Mouse (Mus musculus): Measurements from ENCODE around the gene Med6. TPM values are rescaled to one million over a fixed set of nuclear protein-coding genes. Genes with fewer than 3 reads are reported as not detected.
A peak's percentile ranks its signal among the peaks of the same experiment; 100 is the strongest.

Gene Med6
- polyA plus RNA-seq, 2 experiments: 27.2 to 38.7 TPM

DNA sequence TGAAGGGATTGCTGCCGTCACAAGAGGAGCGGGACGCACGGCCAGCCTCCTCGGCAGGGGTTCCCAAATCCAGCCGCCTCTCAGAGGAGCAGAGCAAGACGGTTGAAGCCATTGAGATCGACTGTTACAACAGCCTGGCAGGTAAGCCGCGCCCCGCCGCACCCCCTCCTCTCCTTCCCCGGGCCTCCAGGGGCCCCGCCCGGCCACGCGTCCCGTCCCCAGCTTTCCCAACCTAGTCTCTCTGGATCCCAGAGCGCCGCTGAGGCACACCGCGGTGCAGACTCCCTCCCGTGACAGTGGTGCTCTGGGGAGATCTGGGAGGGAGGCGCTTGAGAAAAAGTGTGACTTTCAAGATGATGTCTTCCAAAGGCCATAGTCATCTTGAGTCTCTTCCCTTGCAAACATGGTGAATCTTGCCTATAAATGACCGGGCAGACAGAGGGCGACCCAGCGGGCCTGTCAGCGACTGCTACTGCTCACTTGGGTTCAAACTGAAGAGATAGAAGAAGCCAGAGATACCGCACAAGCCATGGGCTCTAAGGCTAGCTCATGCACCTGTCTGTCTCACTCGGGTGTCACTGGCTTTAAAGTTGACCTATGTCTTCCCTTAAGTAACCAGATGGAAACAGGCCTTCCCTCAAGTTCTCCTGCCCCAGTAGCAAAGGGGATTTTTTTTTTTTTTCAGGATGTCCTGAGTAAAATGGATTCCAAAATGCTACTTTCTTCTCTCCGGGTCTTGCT is 37.0 kb upstream of the Med6 start:
- no peak overlapping the region for H3K9ac ChIP-seq (replicated peaks)

DNA sequence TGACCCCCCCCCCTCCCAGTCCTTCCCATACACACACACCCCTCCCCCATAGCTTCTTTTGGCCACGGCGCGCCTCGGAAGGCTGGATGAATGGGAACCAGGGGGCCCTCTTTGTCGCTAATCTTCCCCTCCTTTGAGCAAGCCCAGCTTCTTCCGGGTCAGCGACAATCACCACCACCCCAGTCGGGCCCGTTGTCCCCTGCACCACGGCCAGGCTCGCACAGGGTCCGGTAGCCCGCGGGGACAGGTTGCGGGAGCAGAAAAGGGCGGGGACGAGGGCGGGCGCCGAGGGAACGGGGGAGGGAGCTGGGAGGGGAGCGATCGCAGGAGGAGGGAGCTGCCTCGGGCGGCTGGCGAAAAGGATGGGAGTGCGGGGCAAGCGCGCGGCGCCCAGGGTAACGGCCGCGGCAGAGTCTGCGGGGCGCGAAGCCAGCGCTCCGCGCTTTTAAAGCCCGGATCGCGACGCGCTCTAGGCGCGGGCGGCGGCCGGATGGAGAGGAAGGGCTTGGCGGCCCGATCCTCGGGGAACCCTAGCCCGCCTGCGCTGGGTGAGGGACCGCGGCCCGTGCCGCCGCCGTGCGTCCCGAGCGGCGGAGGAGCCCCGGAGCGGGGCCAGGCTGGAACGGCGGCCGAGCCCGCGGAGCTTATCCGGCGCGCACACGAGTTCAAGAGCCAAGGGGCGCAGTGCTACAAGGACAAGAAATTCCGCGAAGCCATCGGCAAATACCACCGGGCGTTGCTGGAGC is 36.3 kb upstream of the Med6 start, which contains the start of gene Ttc9:
Gene Ttc9, plus strand, starts transcription at position 335 of the 746 bp plus-strand sequence.
- peaks cover 0 to 2% of the 10 kb centered on the region in 2 experiments; a peak in 2 of 4 replicates for H3K4me1 ChIP-seq (replicated peaks; ENCODE audit: control insufficient read depth in 2 of 2, insufficient read depth in 2 of 2, low read length in 1 of 2)
- DNase-seq (ENCODE audit: low read depth in 3 of 3, low spot score in 3 of 3) (no peak), ATAC-seq (ENCODE audit: insufficient read depth) (no peak)
- no peak within 1 kb of the TSS for H3K9ac ChIP-seq (replicated peaks)
- H3K27ac ChIP-seq: no peak within 1 kb of the TSS
- TF ChIP-seq CTCF (IDR thresholded peaks at IDR 0.05; ENCODE audit: low read depth) (no peak), EP300 (IDR thresholded peaks at IDR 0.05; ENCODE audit: low read depth) (no peak)
- H3K27me3 ChIP-seq (ENCODE audit: control insufficient read depth, insufficient read depth, low read length): peaks cover 40% of the 10 kb centered on the region
- no peaks in the 10 kb centered on the region for H3K36me3 ChIP-seq (replicated peaks; ENCODE audit: control insufficient read depth, insufficient read depth, low read depth)
- H3K9me3 ChIP-seq (ENCODE audit: control insufficient read depth, low read length): no peaks in the 10 kb centered on the region
- 1% methylated on average over 81 of the region's 82 CpGs for WGBS (ENCODE audit: insufficient replicate concordance)
- H3K4me2 ChIP-seq (ENCODE audit: low read depth): peak within 1 kb of the TSS; percentile 50
- peak within 1 kb of the TSS; percentile 14 to 32; a peak in 3 of 4 replicates for H3K4me3 ChIP-seq (ENCODE audit: insufficient read depth in 1 of 2, low read depth in 2 of 2, low read length in 2 of 2)

More for the DNA sequence above, 37.0 kb upstream of the Med6 start:
- H3K27me3 ChIP-seq (ENCODE audit: control insufficient read depth, insufficient read depth, low read length): peaks cover 40% of the 10 kb centered on the region
- peak overlapping the region; percentile 50 for H3K4me2 ChIP-seq (ENCODE audit: low read depth)
- H3K27ac ChIP-seq: no peak overlapping the region
- H3K4me1 ChIP-seq (replicated peaks; ENCODE audit: control insufficient read depth in 2 of 2, insufficient read depth in 2 of 2, low read length in 1 of 2): peaks cover 0 to 2% of the 10 kb centered on the region in 2 experiments; a peak in 2 of 4 replicates
- whole genome bisulfite sequencing (ENCODE audit: insufficient replicate concordance): 3% methylated on average over 29 of the region's 31 CpGs
- TF ChIP-seq CTCF (IDR thresholded peaks at IDR 0.05; ENCODE audit: low read depth): no peak
- no peak for TF ChIP-seq EP300 (IDR thresholded peaks at IDR 0.05; ENCODE audit: low read depth)
- no peaks in the 10 kb centered on the region for H3K9me3 ChIP-seq (ENCODE audit: control insufficient read depth, low read length)
- peak overlapping the region; percentile 14 to 32; a peak in 3 of 4 replicates for H3K4me3 ChIP-seq (ENCODE audit: insufficient read depth in 1 of 2, low read depth in 2 of 2, low read length in 2 of 2)
- no peaks in the 10 kb centered on the region for H3K36me3 ChIP-seq (replicated peaks; ENCODE audit: control insufficient read depth, insufficient read depth, low read depth)
- no peak for DNase-seq (ENCODE audit: low read depth in 3 of 3, low spot score in 3 of 3)
- no peak for ATAC-seq (ENCODE audit: insufficient read depth)

GRCm38 (mm10) chr12:81630520-81630914 is 35.7 kb upstream of the Med6 start:
- Histone ChIP-seq H3K9me3 (ENCODE audit: control insufficient read depth, low read length) (no peaks in the 10 kb centered on the region), H3K9ac (replicated peaks) (no peak overlapping the region), H3K4me3 (ENCODE audit: insufficient read depth in 1 of 2, low read depth in 2 of 2, low read length in 2 of 2) (no peak overlapping the region), H3K4me2 (ENCODE audit: low read depth) (peak overlapping the region; percentile 50), H3K4me1 (replicated peaks; ENCODE audit: control insufficient read depth in 2 of 2, insufficient read depth in 2 of 2, low read length in 1 of 2) (peaks cover 0 to 2% of the 10 kb centered on the region in 2 experiments; a peak in 2 of 4 replicates), H3K27ac (no peak overlapping the region), H3K27me3 (ENCODE audit: control insufficient read depth, insufficient read depth, low read length) (peaks cover 40% of the 10 kb centered on the region), H3K36me3 (replicated peaks; ENCODE audit: control insufficient read depth, insufficient read depth, low read depth) (no peaks in the 10 kb centered on the region)
- 4% methylated on average over 16 of the region's 16 CpGs for WGBS (ENCODE audit: insufficient replicate concordance)
- no peak for ATAC-seq (ENCODE audit: insufficient read depth)
- no peak for DNase-seq (ENCODE audit: low read depth in 3 of 3, low spot score in 3 of 3)
- TF ChIP-seq CTCF (IDR thresholded peaks at IDR 0.05; ENCODE audit: low read depth) (no peak), EP300 (IDR thresholded peaks at IDR 0.05; ENCODE audit: low read depth) (no peak)

- no peak for TF ChIP-seq CTCF (IDR thresholded peaks at IDR 0.05; ENCODE audit: low read depth)
- no peak for TF ChIP-seq EP300 (IDR thresholded peaks at IDR 0.05; ENCODE audit: low read depth)
- Histone ChIP-seq H3K27me3 (ENCODE audit: control insufficient read depth, insufficient read depth, low read length) (peaks cover 40% of the 10 kb centered on the region), H3K4me1 (replicated peaks; ENCODE audit: control insufficient read depth in 2 of 2, insufficient read depth in 2 of 2, low read length in 1 of 2) (peaks cover 0 to 2% of the 10 kb centered on the region in 2 experiments; a peak in 2 of 4 replicates), H3K9ac (replicated peaks) (no peak overlapping the region), H3K27ac (no peak overlapping the region), H3K36me3 (replicated peaks; ENCODE audit: control insufficient read depth, insufficient read depth, low read depth) (no peaks in the 10 kb centered on the region), H3K4me3 (ENCODE audit: insufficient read depth in 1 of 2, low read depth in 2 of 2, low read length in 2 of 2) (no peak overlapping the region), H3K4me2 (ENCODE audit: low read depth) (no peak overlapping the region), H3K9me3 (ENCODE audit: control insufficient read depth, low read length) (no peaks in the 10 kb centered on the region)
- no peak for DNase-seq (ENCODE audit: low read depth in 3 of 3, low spot score in 3 of 3)
- WGBS (ENCODE audit: insufficient replicate concordance): 53% methylated on average over 4 of the region's 4 CpGs
- no peak for ATAC-seq (ENCODE audit: insufficient read depth)
Measured at GRCm38 (mm10) chr12:81628091-81628490, 33.3 kb upstream of the Med6 start.

DNA sequence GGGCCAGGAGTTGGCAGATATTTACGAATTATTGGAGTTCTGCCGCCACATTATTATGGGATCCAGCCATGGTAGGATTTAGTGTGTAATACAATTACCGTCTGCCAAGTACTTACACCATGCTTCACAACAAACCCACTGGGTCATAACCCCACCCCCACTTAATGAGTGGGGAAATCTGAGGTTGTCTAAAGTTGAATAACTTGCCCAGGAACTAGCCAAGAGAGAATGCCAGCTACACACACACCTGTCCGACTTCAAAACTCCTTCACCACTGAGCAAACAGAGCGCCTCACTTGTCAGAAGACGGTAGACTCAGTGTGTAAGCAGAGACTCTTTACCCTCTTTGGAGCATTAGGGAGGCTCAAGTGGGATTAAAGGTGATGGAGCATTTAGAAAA is 32.6 kb upstream of the Med6 start:
- no peak overlapping the region for H3K27ac ChIP-seq
- TF ChIP-seq EP300 (IDR thresholded peaks at IDR 0.05; ENCODE audit: low read depth): no peak
- TF ChIP-seq CTCF (IDR thresholded peaks at IDR 0.05; ENCODE audit: low read depth): no peak
- 67% methylated on average over 6 of the region's 6 CpGs for WGBS (ENCODE audit: insufficient replicate concordance)
- no peak overlapping the region for H3K4me3 ChIP-seq (ENCODE audit: insufficient read depth in 1 of 2, low read depth in 2 of 2, low read length in 2 of 2)
- H3K4me1 ChIP-seq (replicated peaks; ENCODE audit: control insufficient read depth in 2 of 2, insufficient read depth in 2 of 2, low read length in 1 of 2): peaks cover 0 to 2% of the 10 kb centered on the region in 2 experiments; a peak in 2 of 4 replicates
- H3K9me3 ChIP-seq (ENCODE audit: control insufficient read depth, low read length): no peaks in the 10 kb centered on the region
- ATAC-seq (ENCODE audit: insufficient read depth) (no peak), DNase-seq (ENCODE audit: low read depth in 3 of 3, low spot score in 3 of 3) (no peak)
- H3K36me3 ChIP-seq (replicated peaks; ENCODE audit: control insufficient read depth, insufficient read depth, low read depth): no peaks in the 10 kb centered on the region
- H3K4me2 ChIP-seq (ENCODE audit: low read depth): no peak overlapping the region
- H3K9ac ChIP-seq (replicated peaks): no peak overlapping the region
- peaks cover 34% of the 10 kb centered on the region for H3K27me3 ChIP-seq (ENCODE audit: control insufficient read depth, insufficient read depth, low read length)

Measured in liver, embryonic 14.5 days (tissue).